Mouse (Mus musculus) lung, embryonic 16.5 days (tissue): ENCODE measurements around the gene Nsrp1. TPM values are rescaled to one million over a fixed set of nuclear protein-coding genes. Genes with fewer than 3 reads are reported as not detected.

ENCODE experiments used
- ATAC-seq: fragments of 200-750 bp; cut with Nextera tagmentation; 2 replicates; pipeline ENCODE4 v1.8.0; 2017; ENCODE audit warnings: low read depth, mild to moderate bottlenecking, moderate library complexity
- H3K27ac ChIP-seq: fragments of 300-500 bp; sonication (generic); 2 replicates; pipeline ENCODE4 v1.5.1; 2014; ENCODE audit warnings: mild to moderate bottlenecking, control low read depth, low read length
- H3K27me3 ChIP-seq: fragments of 300-500 bp; sonication (generic); 2 replicates; pipeline ENCODE4 v1.6.1; 2014; ENCODE audit warnings: low read depth, low read length, mixed read lengths; ENCODE audit not compliant: control insufficient read depth, insufficient read depth
- H3K36me3 ChIP-seq: fragments of 300-500 bp; sonication (generic); 2 replicates; pipeline ENCODE4 v1.6.1; 2014; ENCODE audit warnings: low read length; ENCODE audit not compliant: control insufficient read depth, insufficient read depth
- H3K4me1 ChIP-seq: fragments of 300-500 bp; sonication (generic); replicated peaks from 2 replicates; pipeline ENCODE4 v1.6.1; 2014; ENCODE audit warnings: low read length, mixed read lengths; ENCODE audit not compliant: control insufficient read depth, insufficient read depth
- H3K4me2 ChIP-seq: fragments of 300-500 bp; sonication (generic); 2 replicates; pipeline ENCODE4 v1.6.1; 2014; ENCODE audit warnings: low read depth, low read length, control low read depth
- H3K4me3 ChIP-seq: fragments of 300-500 bp; sonication (generic); 2 replicates; pipeline ENCODE4 v1.5.1; 2014; ENCODE audit warnings: mild to moderate bottlenecking, low read length, control low read depth
- H3K9ac ChIP-seq: fragments of 300-500 bp; sonication (generic); 2 replicates; pipeline ENCODE4 v1.6.1; 2014; ENCODE audit warnings: low read length, control low read depth
- H3K9me3 ChIP-seq: fragments of 300-500 bp; sonication (generic); 2 replicates; pipeline ENCODE4 v1.6.1; 2016; ENCODE audit warnings: low read length; ENCODE audit not compliant: control insufficient read depth
- WGBS: fragments of 180-500 bp; shearing (Covaris S2); extraction: QIAGEN DNeasy Blood & Tissue Kit; methylation state at CpG from one replicate; pipeline ENCODE4 v1.1.7; 2014; 5-methylcytosine and 5-hydroxymethylcytosine counted together
- polyA plus RNA-seq: library from polyadenylated mRNA; unstranded; fragments of >200 nt; fragmentation: Nextera tagmentation; extraction: Ambion mirVana; gene quantifications from 2 replicates; pipeline ENCODE4 v1.2.1, GENCODE M21; 2015

The Nsrp1 gene
- polyA plus RNA-seq, 1 experiment from 2014 or later = 70.3 TPM

- Histone ChIP-seq H3K4me2 (no peak overlapping the region), H3K4me3 (no peak overlapping the region), H3K36me3 (peaks cover 12% of the 10 kb centered on the region; the same call in 1 of the 2 replicates), H3K4me1 (peaks cover 4% of the 10 kb centered on the region; the same call in 1 of the 2 replicates), H3K9ac (no peak overlapping the region), H3K27me3 (no peaks in the 10 kb centered on the region), H3K9me3 (no peaks in the 10 kb centered on the region), H3K27ac (no peak overlapping the region)
- 51% methylated on average over 4 of the region's 4 CpGs for WGBS
- peak; percentile 23; the same call in 1 of the 2 replicates for ATAC-seq
Observed at GRCm38 (mm10) chr11:77070721-77071120, 7.5 kb downstream of the Nsrp1 start.

GRCm38 (mm10) chr11:77068825-77069224, 9.4 kb downstream of the Nsrp1 start:
- Histone ChIP-seq H3K9me3 (no peaks in the 10 kb centered on the region), H3K4me3 (no peak overlapping the region), H3K36me3 (no peaks in the 10 kb centered on the region), H3K9ac (no peak overlapping the region), H3K4me2 (no peak overlapping the region), H3K27ac (no peak overlapping the region), H3K4me1 (peaks cover 4% of the 10 kb centered on the region; the same call in 1 of the 2 replicates), H3K27me3 (no peaks in the 10 kb centered on the region)
- ATAC-seq = no peak
- 61% methylated on average over 4 of the region's 4 CpGs for WGBS

GRCm38 (mm10) chr11:77063406-77063805, 14.8 kb downstream of the Nsrp1 start:
- H3K9ac ChIP-seq = no peak overlapping the region
- H3K27me3 ChIP-seq = no peaks in the 10 kb centered on the region
- no peak for ATAC-seq
- H3K4me3 ChIP-seq = no peak overlapping the region
- H3K36me3 ChIP-seq = no peaks in the 10 kb centered on the region; the same call in 1 of the 2 replicates
- no peak overlapping the region for H3K4me2 ChIP-seq
- 85% methylated on average over 2 of the region's 2 CpGs for WGBS
- H3K27ac ChIP-seq = no peak overlapping the region
- no peaks in the 10 kb centered on the region for H3K9me3 ChIP-seq
- H3K4me1 ChIP-seq = no peaks in the 10 kb centered on the region; the same call in 1 of the 2 replicates

DNA sequence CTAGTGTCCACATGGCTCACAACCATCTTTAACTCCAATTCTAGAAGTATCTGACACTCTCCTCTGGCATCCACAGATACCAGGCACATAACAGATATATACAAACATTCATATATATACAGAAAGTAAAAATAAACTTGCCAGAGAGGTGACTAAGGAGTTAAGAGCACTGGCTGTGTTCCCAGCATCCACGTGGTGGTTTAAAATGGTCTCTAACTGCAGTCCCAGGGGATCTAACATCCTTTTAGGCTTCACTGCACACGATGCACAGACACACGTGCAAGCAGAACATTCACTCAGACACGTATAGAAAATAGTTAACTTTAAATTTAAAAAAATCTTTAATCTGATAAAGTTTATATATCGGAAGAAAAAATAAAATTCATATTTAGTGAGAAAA, 16.3 kb downstream of the Nsrp1 start:
- H3K9ac ChIP-seq = no peak overlapping the region
- no peak for ATAC-seq
- H3K9me3 ChIP-seq = no peaks in the 10 kb centered on the region
- 57% methylated on average over 5 of the region's 5 CpGs for WGBS
- no peak overlapping the region for H3K4me3 ChIP-seq
- H3K36me3 ChIP-seq = no peaks in the 10 kb centered on the region; the same call in 1 of the 2 replicates
- no peaks in the 10 kb centered on the region; the same call in 1 of the 2 replicates for H3K4me1 ChIP-seq
- H3K27ac ChIP-seq = no peak overlapping the region
- H3K4me2 ChIP-seq = no peak overlapping the region
- H3K27me3 ChIP-seq = no peaks in the 10 kb centered on the region

DNA sequence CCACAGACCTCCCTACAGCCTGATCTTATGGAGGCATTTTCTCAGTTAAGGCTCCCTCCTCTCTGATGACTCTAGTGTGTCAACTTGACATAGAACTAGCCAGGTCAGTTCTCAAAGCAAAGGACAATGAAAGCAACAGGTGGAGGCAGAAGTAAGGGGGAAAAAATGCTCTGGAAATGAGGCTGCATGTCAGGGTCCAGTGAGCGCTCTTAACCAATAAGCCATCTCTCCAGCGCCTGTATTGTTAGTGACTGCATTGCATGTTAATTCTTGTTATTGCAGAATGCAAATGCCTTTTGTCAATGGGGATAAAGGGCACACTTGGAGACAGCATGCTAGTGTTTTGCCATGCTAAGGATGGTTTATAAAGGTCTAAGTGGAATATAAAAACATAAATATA, 35.4 kb downstream of the Nsrp1 start:
- no peak for ATAC-seq
- Histone ChIP-seq H3K9ac (no peak overlapping the region), H3K4me1 (no peaks in the 10 kb centered on the region), H3K4me3 (no peak overlapping the region), H3K27me3 (no peaks in the 10 kb centered on the region), H3K4me2 (no peak overlapping the region), H3K9me3 (no peaks in the 10 kb centered on the region), H3K27ac (no peak overlapping the region), H3K36me3 (peaks cover 17% of the 10 kb centered on the region)
- WGBS = 83% methylated on average over 2 of the region's 2 CpGs

DNA sequence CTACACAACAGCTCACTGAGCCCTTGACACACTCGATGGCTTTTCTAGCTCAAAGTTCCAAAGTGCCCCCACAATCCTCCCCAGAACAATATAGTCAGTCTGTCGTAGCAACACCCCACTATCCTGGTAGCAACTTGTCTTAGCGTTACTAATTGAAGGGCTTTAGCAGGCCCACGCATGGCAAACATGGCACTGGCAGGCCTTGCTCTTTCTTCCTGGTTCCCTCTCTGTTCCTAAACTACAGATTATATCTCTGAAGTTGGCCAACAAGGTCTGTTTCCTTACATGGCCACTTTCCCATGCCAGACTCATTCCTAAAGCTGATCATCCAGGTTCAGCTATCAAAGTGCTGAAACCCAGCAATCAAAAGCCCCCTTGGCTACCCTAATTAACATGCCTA, 36.3 kb downstream of the Nsrp1 start:
- H3K4me1 ChIP-seq = no peaks in the 10 kb centered on the region
- H3K9ac ChIP-seq = no peak overlapping the region
- H3K4me2 ChIP-seq = no peak overlapping the region
- WGBS = 87% methylated on average over 4 of the region's 4 CpGs
- no peak overlapping the region for H3K27ac ChIP-seq
- H3K27me3 ChIP-seq = no peaks in the 10 kb centered on the region
- H3K36me3 ChIP-seq = peaks cover 16% of the 10 kb centered on the region
- no peak overlapping the region for H3K4me3 ChIP-seq
- no peaks in the 10 kb centered on the region for H3K9me3 ChIP-seq
- no peak for ATAC-seq

- Histone ChIP-seq H3K4me2 (no peak overlapping the region), H3K4me3 (no peak overlapping the region), H3K9me3 (no peaks in the 10 kb centered on the region), H3K4me1 (no peaks in the 10 kb centered on the region), H3K36me3 (no peaks in the 10 kb centered on the region), H3K27ac (no peak overlapping the region), H3K9ac (no peak overlapping the region), H3K27me3 (no peaks in the 10 kb centered on the region)
- 69% methylated on average over 14 of the region's 14 CpGs for WGBS
- no peak for ATAC-seq
Observed at GRCm38 (mm10) chr11:77031151-77031934, 46.9 kb downstream of the Nsrp1 start.

- H3K9me3 ChIP-seq = no peaks in the 10 kb centered on the region
- H3K4me2 ChIP-seq = no peak overlapping the region
- no peak overlapping the region for H3K9ac ChIP-seq
- no peak for ATAC-seq
- no peak overlapping the region for H3K27ac ChIP-seq
- no peak overlapping the region for H3K4me3 ChIP-seq
- H3K4me1 ChIP-seq = no peaks in the 10 kb centered on the region
- 82% methylated on average over 3 of the region's 3 CpGs for WGBS
- no peaks in the 10 kb centered on the region for H3K36me3 ChIP-seq
- H3K27me3 ChIP-seq = no peaks in the 10 kb centered on the region
Observed at GRCm38 (mm10) chr11:77028157-77028556, 50.1 kb downstream of the Nsrp1 start.

GRCm38 (mm10) chr11:77026559-77026958, 51.7 kb downstream of the Nsrp1 start:
- Histone ChIP-seq H3K27ac (no peak overlapping the region), H3K36me3 (no peaks in the 10 kb centered on the region), H3K4me3 (no peak overlapping the region), H3K4me2 (no peak overlapping the region), H3K4me1 (no peaks in the 10 kb centered on the region), H3K27me3 (no peaks in the 10 kb centered on the region), H3K9me3 (no peaks in the 10 kb centered on the region), H3K9ac (no peak overlapping the region)
- no peak for ATAC-seq
- WGBS = 60% methylated on average over 3 of the region's 3 CpGs
